Mouse (Mus musculus): ENCODE measurements around the gene Gpx4. TPM values are rescaled to one million over a fixed set of nuclear protein-coding genes. Genes with fewer than 3 reads are reported as not detected.
A peak's percentile ranks its signal among the peaks of the same experiment; 100 is the strongest.

Gene Gpx4
- 618 and 672 TPM in 2 replicates for polyA plus RNA-seq (2016; fragmentation: Nextera tagmentation; extraction: Ambion mirVana)

DNA sequence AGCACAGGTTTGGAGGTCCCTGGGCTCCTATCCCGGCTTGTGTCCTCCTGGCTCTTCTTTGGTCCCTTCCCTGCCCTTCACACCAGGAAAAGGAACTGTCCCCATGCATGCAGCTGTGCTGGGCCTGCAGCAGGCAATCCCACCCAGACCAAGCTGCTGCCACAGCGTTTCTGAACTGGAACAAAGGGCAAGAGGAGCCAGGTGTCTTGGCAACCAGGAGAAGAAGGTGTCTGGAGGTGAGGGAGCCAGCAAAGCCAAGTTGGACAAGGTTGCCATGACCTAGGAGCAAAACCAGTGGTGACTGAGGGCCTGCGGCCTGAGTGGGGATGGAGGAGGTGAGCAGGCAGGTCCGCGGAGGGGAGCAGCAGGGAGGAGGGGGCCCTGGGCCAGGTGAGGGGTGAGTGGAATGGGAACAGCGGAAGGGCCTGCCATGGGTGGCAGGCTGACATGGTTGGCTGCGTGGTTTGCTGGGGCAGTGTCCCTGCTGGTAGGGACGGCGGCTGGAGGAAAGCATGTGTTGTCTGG, at the start of gene Gpx4:
TSS of gene Gpx4 (plus strand) at position 126 of the 525 bp plus-strand sequence.
- Histone ChIP-seq H3K9me3 (no peaks in the 10 kb centered on the region), H3K36me3 (replicated peaks) (no peaks in the 10 kb centered on the region), H3K27ac (replicated peaks) (peak within 1 kb of the TSS; percentile 81), H3K4me1 (peaks cover 60% of the 10 kb centered on the region), H3K4me3 (0 out of 2 replicates have a peak within 1 kb of the TSS, but pooled peaks have one; percentile 11), H3K27me3 (replicated peaks; ENCODE audit: low read depth, poor library complexity, severe bottlenecking) (0 out of 2 replicates have a peak, but pooled peaks cover 10% of the 10 kb centered on the region)
- 45% methylated on average over 9 of the region's 9 CpGs for WGBS
- DNase-seq (ENCODE audit: low spot score), result no peak

DNA sequence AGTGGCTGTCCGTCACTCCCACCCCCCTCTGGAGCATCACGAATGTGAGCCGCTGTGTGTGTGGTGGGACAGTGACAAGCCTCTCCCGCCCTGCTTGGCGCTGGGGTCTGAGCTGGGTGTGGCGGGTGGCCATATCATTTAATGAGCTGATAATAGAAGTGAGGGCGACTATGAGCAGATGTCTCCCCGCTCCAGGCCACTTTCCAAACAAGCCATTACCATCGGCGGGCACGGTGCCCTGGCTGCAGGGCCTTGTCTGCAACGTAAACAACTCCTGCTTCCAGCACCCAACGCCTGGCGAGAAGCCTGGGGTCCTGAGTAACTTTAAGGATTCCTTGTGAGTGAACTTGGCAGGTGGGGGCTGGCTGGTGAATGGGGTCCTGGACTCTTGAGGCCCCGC, 49.1 kb upstream of the Gpx4 start:
- DNase-seq (ENCODE audit: low spot score), result no peak
- Histone ChIP-seq H3K27ac (replicated peaks) (peak overlapping the region; percentile 82), H3K27me3 (replicated peaks; ENCODE audit: low read depth, poor library complexity, severe bottlenecking) (peaks cover 56% of the 10 kb centered on the region), H3K9me3 (no peaks in the 10 kb centered on the region), H3K36me3 (replicated peaks) (peaks cover 29% of the 10 kb centered on the region), H3K4me1 (peaks cover 39% of the 10 kb centered on the region), H3K4me3 (peak overlapping the region; percentile 68)
- WGBS, result 7% methylated on average over 15 of the region's 15 CpGs

DNA sequence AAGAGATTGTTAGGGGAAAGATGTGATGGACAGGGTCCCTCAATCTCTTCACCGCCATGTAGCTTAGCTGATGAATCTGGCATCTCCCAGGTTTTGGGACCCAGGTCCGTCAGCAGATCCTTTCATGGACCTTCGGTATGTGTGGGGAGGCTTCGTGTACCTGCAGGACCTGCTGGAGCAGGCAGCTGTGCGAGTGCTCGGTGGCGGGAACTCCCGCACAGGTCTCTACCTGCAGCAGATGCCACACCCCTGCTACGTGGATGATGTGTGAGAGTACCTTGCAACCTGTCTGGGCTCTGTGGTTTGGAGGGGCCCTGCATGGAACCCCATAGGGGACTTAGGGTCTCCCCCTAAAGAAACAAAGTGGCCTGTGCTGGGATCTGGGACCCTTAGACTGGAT, 45.0 kb upstream of the Gpx4 start:
- Histone ChIP-seq H3K27ac (replicated peaks) (no peak overlapping the region), H3K4me3 (0 out of 2 replicates have a peak overlapping the region, but pooled peaks have one; percentile 13), H3K36me3 (replicated peaks) (no peaks in the 10 kb centered on the region), H3K4me1 (peaks cover 45% of the 10 kb centered on the region), H3K9me3 (no peaks in the 10 kb centered on the region), H3K27me3 (replicated peaks; ENCODE audit: low read depth, poor library complexity, severe bottlenecking) (peaks cover 88% of the 10 kb centered on the region)
- DNase-seq (ENCODE audit: low spot score), result no peak
- WGBS, result 79% methylated on average over 9 of the region's 9 CpGs

DNA sequence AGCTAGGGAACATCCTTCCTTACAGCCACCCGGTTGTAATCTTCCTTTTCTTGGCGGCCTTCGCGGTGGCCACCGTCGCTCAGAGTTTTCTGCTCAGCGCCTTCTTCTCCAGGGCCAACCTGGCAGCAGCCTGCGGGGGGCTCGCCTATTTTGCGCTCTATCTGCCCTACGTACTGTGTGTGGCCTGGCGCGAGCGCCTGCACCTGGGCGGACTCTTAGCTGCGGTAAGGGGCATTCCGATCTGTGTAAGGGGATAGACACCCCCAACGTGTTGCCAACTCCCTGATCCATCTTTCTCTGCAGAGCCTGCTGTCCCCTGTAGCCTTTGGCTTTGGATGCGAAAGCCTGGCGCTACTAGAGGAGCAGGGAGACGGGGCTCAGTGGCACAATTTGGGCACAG, 44.1 kb upstream of the Gpx4 start:
- Histone ChIP-seq H3K9me3 (no peaks in the 10 kb centered on the region), H3K36me3 (replicated peaks) (no peaks in the 10 kb centered on the region), H3K27ac (replicated peaks) (peak overlapping the region; percentile 37; the same call in 1 of the 2 replicates), H3K4me1 (peaks cover 45% of the 10 kb centered on the region), H3K4me3 (peak overlapping the region; percentile 35), H3K27me3 (replicated peaks; ENCODE audit: low read depth, poor library complexity, severe bottlenecking) (peaks cover 81% of the 10 kb centered on the region)
- no peak for DNase-seq (ENCODE audit: low spot score)
- WGBS, result 21% methylated on average over 21 of the region's 21 CpGs

DNA sequence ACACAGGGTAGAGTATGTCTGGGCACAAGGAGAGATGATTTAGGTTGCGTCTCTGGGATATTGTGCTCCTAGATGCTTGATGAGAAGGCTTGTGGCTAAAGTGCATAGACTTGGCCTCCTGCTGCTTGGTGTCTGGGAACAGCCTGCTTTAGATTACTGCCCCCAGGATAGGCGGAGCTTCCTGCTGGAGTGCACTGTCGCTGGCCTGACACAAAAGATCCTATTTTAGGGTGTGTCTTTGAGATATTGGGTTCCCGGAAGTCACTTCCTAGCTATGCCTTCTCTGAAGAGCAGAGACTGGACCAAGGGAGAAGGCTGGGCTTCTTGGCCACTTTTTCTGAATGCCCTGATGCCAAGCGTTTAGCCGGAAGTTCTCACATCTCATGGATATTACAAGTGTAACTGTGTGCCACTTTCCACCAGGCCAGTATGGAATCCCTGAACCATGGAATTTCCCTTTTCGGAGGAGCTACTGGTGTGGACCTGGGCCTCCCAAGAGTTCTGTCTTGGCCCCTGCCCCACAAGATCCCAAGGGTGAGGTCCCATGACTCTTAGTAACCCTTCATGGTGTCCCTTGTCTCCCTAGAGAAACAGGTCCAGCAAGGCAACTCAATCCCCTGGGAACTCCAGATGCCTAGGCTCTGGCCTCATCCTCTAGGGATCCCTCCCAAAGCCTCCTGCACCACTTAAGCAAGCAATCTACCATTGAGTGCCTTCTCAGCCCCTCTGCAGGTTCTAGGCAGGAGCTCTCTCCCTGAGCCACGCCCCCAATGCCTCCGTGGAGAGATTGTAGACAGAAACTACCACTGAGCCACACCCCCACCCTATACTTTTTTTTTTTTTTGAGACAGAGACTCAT, 43.4 kb upstream of the Gpx4 start:
- no peak for DNase-seq (ENCODE audit: low spot score)
- Histone ChIP-seq H3K9me3 (no peaks in the 10 kb centered on the region), H3K27ac (replicated peaks) (peak overlapping the region; percentile 37; the same call in 1 of the 2 replicates), H3K4me1 (peaks cover 37% of the 10 kb centered on the region), H3K4me3 (peak overlapping the region; percentile 35; the same call in 1 of the 2 replicates), H3K36me3 (replicated peaks) (peaks cover 3% of the 10 kb centered on the region; the same call in 1 of the 2 replicates), H3K27me3 (replicated peaks; ENCODE audit: low read depth, poor library complexity, severe bottlenecking) (peaks cover 73% of the 10 kb centered on the region)
- WGBS, result 55% methylated on average over 9 of the region's 9 CpGs

GRCm38 (mm10) chr10:80004233-80004705, 42.7 kb upstream of the Gpx4 start:
- no peak overlapping the region for H3K4me3 ChIP-seq
- DNase-seq (ENCODE audit: low spot score), result no peak
- peaks cover 67% of the 10 kb centered on the region for H3K27me3 ChIP-seq (replicated peaks; ENCODE audit: low read depth, poor library complexity, severe bottlenecking)
- H3K36me3 ChIP-seq (replicated peaks), result peaks cover 5% of the 10 kb centered on the region; the same call in 1 of the 2 replicates
- H3K27ac ChIP-seq (replicated peaks), result no peak overlapping the region
- 94% methylated on average over 8 of the region's 8 CpGs for WGBS
- peaks cover 36% of the 10 kb centered on the region for H3K4me1 ChIP-seq
- H3K9me3 ChIP-seq, result no peaks in the 10 kb centered on the region

- H3K27ac ChIP-seq (replicated peaks), result no peak overlapping the region
- H3K36me3 ChIP-seq (replicated peaks), result peaks cover 20% of the 10 kb centered on the region
- DNase-seq (ENCODE audit: low spot score), result no peak
- H3K9me3 ChIP-seq, result peaks cover 13% of the 10 kb centered on the region
- H3K4me1 ChIP-seq, result peaks cover 33% of the 10 kb centered on the region
- peaks cover 53% of the 10 kb centered on the region for H3K27me3 ChIP-seq (replicated peaks; ENCODE audit: low read depth, poor library complexity, severe bottlenecking)
- no peak overlapping the region for H3K4me3 ChIP-seq
- WGBS, result 84% methylated on average over 6 of the region's 6 CpGs
These were observed 35.2 kb upstream of the Gpx4 start for GRCm38 (mm10) chr10:80011740-80012139.

GRCm38 (mm10) chr10:80013609-80014008, 33.4 kb upstream of the Gpx4 start:
- H3K4me1 ChIP-seq, result peaks cover 26% of the 10 kb centered on the region
- 27% methylated on average over 25 of the region's 25 CpGs for WGBS
- H3K27ac ChIP-seq (replicated peaks), result no peak overlapping the region
- no peak for DNase-seq (ENCODE audit: low spot score)
- H3K36me3 ChIP-seq (replicated peaks), result peaks cover 17% of the 10 kb centered on the region
- H3K4me3 ChIP-seq, result peak overlapping the region; percentile 21; the same call in 1 of the 2 replicates
- H3K9me3 ChIP-seq, result peaks cover 13% of the 10 kb centered on the region
- peaks cover 67% of the 10 kb centered on the region for H3K27me3 ChIP-seq (replicated peaks; ENCODE audit: low read depth, poor library complexity, severe bottlenecking)

GRCm38 (mm10) chr10:80014484-80015290, 32.3 kb upstream of the Gpx4 start:
- H3K27me3 ChIP-seq (replicated peaks; ENCODE audit: low read depth, poor library complexity, severe bottlenecking), result peaks cover 78% of the 10 kb centered on the region
- H3K27ac ChIP-seq (replicated peaks), result no peak overlapping the region
- DNase-seq (ENCODE audit: low spot score), result no peak
- no peak overlapping the region; the same call in 1 of the 2 replicates for H3K4me3 ChIP-seq
- 18% methylated on average over 28 of the region's 28 CpGs for WGBS
- H3K36me3 ChIP-seq (replicated peaks), result peaks cover 13% of the 10 kb centered on the region
- H3K9me3 ChIP-seq, result peaks cover 13% of the 10 kb centered on the region
- H3K4me1 ChIP-seq, result peaks cover 37% of the 10 kb centered on the region

GRCm38 (mm10) chr10:80015583-80015982, 31.4 kb upstream of the Gpx4 start:
- peaks cover 46% of the 10 kb centered on the region for H3K4me1 ChIP-seq
- DNase-seq (ENCODE audit: low spot score), result no peak
- peaks cover 5% of the 10 kb centered on the region for H3K36me3 ChIP-seq (replicated peaks)
- H3K27ac ChIP-seq (replicated peaks), result no peak overlapping the region
- peaks cover 85% of the 10 kb centered on the region for H3K27me3 ChIP-seq (replicated peaks; ENCODE audit: low read depth, poor library complexity, severe bottlenecking)
- WGBS, result 84% methylated on average over 10 of the region's 10 CpGs
- H3K4me3 ChIP-seq, result no peak overlapping the region
- peaks cover 7% of the 10 kb centered on the region for H3K9me3 ChIP-seq

- H3K27ac ChIP-seq (replicated peaks), result no peak within 1 kb of the TSS
- peaks cover 51% of the 10 kb centered on the region for H3K4me1 ChIP-seq
- H3K4me3 ChIP-seq, result peak within 1 kb of the TSS; percentile 13; the same call in 1 of the 2 replicates
- 65% methylated on average over 11 of the region's 11 CpGs for WGBS
- 0 out of 2 replicates have a peak, but pooled peaks cover under 1% of the 10 kb centered on the region for H3K36me3 ChIP-seq (replicated peaks)
- H3K27me3 ChIP-seq (replicated peaks; ENCODE audit: low read depth, poor library complexity, severe bottlenecking), result peaks cover 86% of the 10 kb centered on the region
- H3K9me3 ChIP-seq, result no peaks in the 10 kb centered on the region
- no peak for DNase-seq (ENCODE audit: low spot score)
These were observed 30.5 kb upstream of the Gpx4 start, which contains the start of gene Arhgap45 for GRCm38 (mm10) chr10:80016511-80016910. Gene Arhgap45, plus strand, starts transcription at chr10:80016653.

DNA sequence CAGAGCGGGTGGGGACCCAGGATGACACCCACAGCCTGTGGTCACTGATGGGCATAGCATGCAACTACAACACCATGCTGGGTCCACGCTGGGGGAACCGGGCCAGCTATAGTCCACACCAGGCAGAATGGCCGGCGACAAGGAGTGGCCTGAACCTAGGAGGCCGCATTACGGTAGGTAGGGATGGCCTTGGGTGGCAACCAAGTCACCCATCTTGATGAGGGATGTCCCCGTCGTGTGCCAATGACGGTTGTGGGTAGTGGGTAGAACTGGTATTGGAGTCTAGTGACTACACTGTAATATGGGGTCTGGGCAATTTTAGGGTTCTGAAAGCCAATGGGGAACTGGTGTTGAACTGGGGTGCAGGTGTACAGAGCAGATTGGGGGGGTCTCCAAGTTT, 30.0 kb upstream of the Gpx4 start:
- Histone ChIP-seq H3K4me3 (peak overlapping the region; percentile 13; the same call in 1 of the 2 replicates), H3K27ac (replicated peaks) (no peak overlapping the region)

More for the DNA sequence above, 30.0 kb upstream of the Gpx4 start:
- peaks cover 51% of the 10 kb centered on the region for H3K4me1 ChIP-seq
- 88% methylated on average over 10 of the region's 10 CpGs for WGBS
- peaks cover 82% of the 10 kb centered on the region for H3K27me3 ChIP-seq (replicated peaks; ENCODE audit: low read depth, poor library complexity, severe bottlenecking)
- H3K9me3 ChIP-seq, result no peaks in the 10 kb centered on the region
- DNase-seq (ENCODE audit: low spot score), result no peak
- peaks cover 4% of the 10 kb centered on the region; the same call in 1 of the 2 replicates for H3K36me3 ChIP-seq (replicated peaks)
